Mouse (Mus musculus) limb, embryonic 14.5 days (tissue): ENCODE measurements at regions not wholly inside any gene's neighbourhood (a gene's known extent, or its start where the extent isn't known, plus 50 kb on each side); places are given as distances from the start of the nearest gene placed in this dataset.

Source experiments
- ATAC-seq: fragments of 200-750 bp; cut with Nextera tagmentation; 2 replicates; pipeline ENCODE4 v1.8.0; 2017; ENCODE audit warnings: low read depth, moderate number of reproducible peaks, moderate TSS enrichment; ENCODE audit not compliant: low FRiP score
- DNase-seq: peaks from one replicate; pipeline ENCODE4 v3.0.0-alpha.2; 2015; ENCODE audit warnings: low spot score
- H3K27ac ChIP-seq: fragments of 300-500 bp; sonication (generic); replicated peaks from 2 replicates; pipeline ENCODE4 v1.5.1; 2014; ENCODE audit warnings: low read depth, mild to moderate bottlenecking, low read length, moderate library complexity, mixed read lengths
- H3K27me3 ChIP-seq: fragments of 300-500 bp; sonication (generic); 2 replicates; pipeline ENCODE4 v1.6.1; 2014; ENCODE audit warnings: low read length, mixed read lengths; ENCODE audit not compliant: control insufficient read depth, insufficient read depth
- H3K36me3 ChIP-seq: fragments of 300-500 bp; sonication (generic); 2 replicates; pipeline ENCODE4 v1.6.1; 2014; ENCODE audit warnings: mild to moderate bottlenecking, low read length, moderate library complexity, mixed read lengths; ENCODE audit not compliant: control insufficient read depth, insufficient read depth
- H3K4me1 ChIP-seq: fragments of 300-500 bp; sonication (generic); 2 replicates; pipeline ENCODE4 v1.6.1; 2014; ENCODE audit warnings: antibody characterized with exemption, low read length, mixed read lengths; ENCODE audit not compliant: control insufficient read depth, insufficient read depth
- H3K4me2 ChIP-seq: fragments of 300-500 bp; sonication (generic); replicated peaks from 2 replicates; pipeline ENCODE4 v1.6.1; 2014; ENCODE audit warnings: low read depth, mild to moderate bottlenecking, low read length, moderate library complexity; ENCODE audit not compliant: severe bottlenecking
- H3K4me3 ChIP-seq: fragments of 300-500 bp; sonication (generic); replicated peaks from 2 replicates; pipeline ENCODE4 v1.5.1; 2014; ENCODE audit warnings: low read length
- H3K9ac ChIP-seq: fragments of 300-500 bp; sonication (generic); 2 replicates; pipeline ENCODE4 v1.6.1; 2014; ENCODE audit warnings: mild to moderate bottlenecking, low read depth, low read length, moderate library complexity; ENCODE audit not compliant: severe bottlenecking
- H3K9me3 ChIP-seq: fragments of 300-500 bp; sonication (generic); 2 replicates; pipeline ENCODE4 v1.6.1; 2016; ENCODE audit warnings: low read length; ENCODE audit not compliant: control insufficient read depth
- POLR2A ChIP-seq: fragments of 200-500 bp; IDR thresholded peaks from 2 replicates; pipeline ENCODE4 v1.8.0; 2012; ENCODE audit warnings: inconsistent platforms, mild to moderate bottlenecking, moderate library complexity, borderline replicate concordance; ENCODE audit not compliant: insufficient read depth, insufficient read length; ENCODE audit errors: extremely low read depth
- WGBS: fragments of 180-500 bp; shearing (Covaris S2); extraction: QIAGEN DNeasy Blood & Tissue Kit; methylation state at CpG from one replicate; pipeline ENCODE4 v1.1.7; 2014; 5-methylcytosine and 5-hydroxymethylcytosine counted together

DNA sequence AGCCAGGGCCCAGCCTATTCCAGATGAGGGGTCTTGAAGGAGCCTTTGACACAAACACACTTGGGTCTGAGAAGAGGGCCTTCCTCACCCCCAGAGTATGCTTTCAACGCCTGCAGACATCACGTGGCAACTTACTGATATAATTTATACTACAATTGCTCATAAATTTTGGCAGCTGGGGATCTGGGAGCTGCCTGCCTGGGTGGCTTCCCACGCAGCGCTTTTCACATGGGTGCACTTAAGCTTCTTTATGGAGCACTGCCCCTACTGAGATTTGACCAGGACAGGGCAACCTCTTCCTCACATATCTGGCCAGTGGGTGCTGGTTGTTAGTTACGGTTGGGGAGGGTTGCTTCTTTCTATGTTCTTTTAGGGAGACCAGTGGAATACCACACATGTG is 61.6 kb downstream of the Spesp1 start:
- no peak overlapping the region for H3K27ac ChIP-seq
- DNase-seq = no peak
- H3K4me1 ChIP-seq = no peaks in the 10 kb centered on the region
- WGBS = 52% methylated on average over 5 of the region's 5 CpGs
- no peak overlapping the region for H3K4me3 ChIP-seq
- ATAC-seq = no peak
- H3K9ac ChIP-seq = no peak overlapping the region
- TF ChIP-seq POLR2A = no peak
- no peak overlapping the region for H3K4me2 ChIP-seq
- no peaks in the 10 kb centered on the region for H3K36me3 ChIP-seq
- no peaks in the 10 kb centered on the region for H3K9me3 ChIP-seq
- H3K27me3 ChIP-seq = no peaks in the 10 kb centered on the region

DNA sequence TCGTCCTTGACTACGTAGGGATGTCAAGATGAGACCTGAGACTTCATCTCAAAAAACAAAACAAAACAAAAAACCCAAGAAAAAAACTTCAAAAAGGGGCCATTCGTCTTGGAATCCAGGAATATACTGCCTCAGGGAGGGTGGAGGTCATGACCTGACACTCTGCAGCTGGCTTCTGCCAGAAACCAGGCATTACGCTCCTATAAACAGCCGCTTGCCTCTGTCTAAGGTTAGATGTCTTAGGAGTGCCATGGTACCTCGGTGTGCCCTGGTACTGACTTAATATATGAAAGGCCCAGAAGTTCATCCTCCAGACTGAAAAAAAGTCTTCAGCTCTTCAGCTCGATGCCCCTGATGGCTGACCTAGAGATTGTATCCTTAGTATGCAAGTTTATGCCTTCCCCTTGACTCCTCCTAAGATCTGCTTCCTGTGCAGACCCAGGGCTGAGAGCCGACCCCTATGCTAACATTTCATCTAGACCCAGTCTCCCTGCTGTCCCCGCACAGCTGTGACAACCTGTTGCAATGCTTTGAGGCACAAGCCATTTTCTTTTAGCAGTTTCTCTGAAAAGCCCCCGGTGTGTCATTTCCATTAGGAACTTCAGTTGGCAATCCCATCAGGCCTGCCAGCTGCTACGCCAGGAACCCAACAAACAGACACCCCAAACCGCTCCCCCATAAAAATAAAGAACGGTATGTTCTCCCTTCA is 66.7 kb downstream of the Spesp1 start:
- Histone ChIP-seq H3K9ac (no peak overlapping the region), H3K9me3 (no peaks in the 10 kb centered on the region), H3K4me3 (no peak overlapping the region), H3K36me3 (no peaks in the 10 kb centered on the region), H3K4me1 (no peaks in the 10 kb centered on the region), H3K4me2 (no peak overlapping the region), H3K27me3 (no peaks in the 10 kb centered on the region), H3K27ac (no peak overlapping the region)
- TF ChIP-seq POLR2A = no peak
- no peak for ATAC-seq
- 42% methylated on average over 13 of the region's 13 CpGs for WGBS
- no peak for DNase-seq

DNA sequence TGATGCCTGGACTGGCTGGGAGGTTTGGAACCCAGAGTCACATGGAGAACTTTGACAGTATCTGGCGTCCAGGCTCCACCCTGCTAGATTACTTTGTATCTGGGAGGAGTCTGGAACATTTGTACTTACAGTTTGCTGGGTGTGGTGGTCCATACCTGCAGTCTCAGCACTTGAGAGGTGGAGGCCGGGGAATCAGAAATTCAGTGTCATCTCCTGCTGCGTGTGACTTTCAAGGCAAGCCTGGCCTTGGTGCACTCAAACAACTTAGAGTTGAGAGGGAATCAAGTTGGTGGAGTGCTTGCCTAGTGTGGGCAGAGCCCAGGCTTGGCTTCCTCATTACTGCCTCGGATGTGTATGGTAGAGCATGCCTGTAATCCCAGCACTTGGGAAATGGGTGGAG is 67.5 kb downstream of the Spesp1 start:
- H3K9ac ChIP-seq = no peak overlapping the region
- H3K27me3 ChIP-seq = no peaks in the 10 kb centered on the region
- ATAC-seq (no peak), DNase-seq (no peak)
- no peak for TF ChIP-seq POLR2A
- H3K9me3 ChIP-seq = no peaks in the 10 kb centered on the region
- H3K27ac ChIP-seq = no peak overlapping the region
- no peaks in the 10 kb centered on the region for H3K36me3 ChIP-seq
- no peaks in the 10 kb centered on the region for H3K4me1 ChIP-seq
- WGBS = 72% methylated on average over 4 of the region's 4 CpGs
- no peak overlapping the region for H3K4me3 ChIP-seq
- H3K4me2 ChIP-seq = no peak overlapping the region

DNA sequence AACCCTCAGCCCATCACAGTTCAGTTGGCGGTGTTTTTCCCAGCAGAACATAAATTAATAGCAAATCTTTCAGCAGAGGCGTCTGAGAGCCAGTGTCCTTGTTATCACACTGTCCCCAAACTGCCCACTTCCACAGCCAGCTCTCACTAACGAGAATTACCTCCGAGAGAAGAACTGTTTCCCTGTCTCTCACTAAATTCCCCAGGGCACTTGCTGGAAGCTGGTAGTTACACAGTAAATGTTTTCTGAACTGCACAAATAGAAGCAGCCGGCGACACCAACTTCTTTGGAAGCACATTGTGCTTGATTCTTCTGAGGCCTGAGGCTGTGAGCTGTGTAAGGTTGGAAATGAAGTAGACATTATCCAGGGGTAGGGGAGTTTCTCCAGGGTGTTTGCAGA is 69.4 kb downstream of the Spesp1 start:
- no peaks in the 10 kb centered on the region for H3K36me3 ChIP-seq
- no peaks in the 10 kb centered on the region for H3K4me1 ChIP-seq
- WGBS = 39% methylated on average over 6 of the region's 6 CpGs
- no peak for ATAC-seq
- H3K9ac ChIP-seq = no peak overlapping the region
- H3K27ac ChIP-seq = no peak overlapping the region
- no peak for TF ChIP-seq POLR2A
- DNase-seq = no peak
- no peaks in the 10 kb centered on the region for H3K9me3 ChIP-seq
- no peak overlapping the region for H3K4me3 ChIP-seq
- no peak overlapping the region for H3K4me2 ChIP-seq
- H3K27me3 ChIP-seq = no peaks in the 10 kb centered on the region

DNA sequence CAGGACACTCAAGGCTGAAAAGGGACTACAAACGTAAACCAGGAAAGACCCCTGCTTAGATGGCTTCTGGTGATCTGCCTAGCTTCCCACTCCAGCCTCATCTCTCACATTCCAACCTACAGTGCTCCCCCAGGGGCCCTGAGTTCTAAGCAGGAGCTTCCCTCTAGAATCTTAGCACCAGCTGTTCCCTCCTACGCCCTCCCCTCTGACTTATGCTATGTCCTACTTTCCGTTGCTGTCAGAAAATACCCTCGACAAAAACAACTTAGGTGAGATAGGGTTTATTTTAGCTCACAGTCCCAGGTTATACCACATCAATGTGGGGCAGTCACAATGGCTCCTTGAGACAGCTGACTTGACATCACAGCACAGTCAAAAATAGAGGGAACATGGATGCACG is 71.2 kb downstream of the Spesp1 start:
- no peak overlapping the region for H3K9ac ChIP-seq
- DNase-seq (no peak), ATAC-seq (no peak)
- no peak overlapping the region for H3K4me2 ChIP-seq
- H3K4me1 ChIP-seq = no peaks in the 10 kb centered on the region
- no peak overlapping the region for H3K4me3 ChIP-seq
- H3K36me3 ChIP-seq = no peaks in the 10 kb centered on the region
- no peak for TF ChIP-seq POLR2A
- H3K27me3 ChIP-seq = no peaks in the 10 kb centered on the region
- WGBS = 84% methylated on average over 5 of the region's 5 CpGs
- H3K9me3 ChIP-seq = no peaks in the 10 kb centered on the region
- H3K27ac ChIP-seq = no peak overlapping the region

DNA sequence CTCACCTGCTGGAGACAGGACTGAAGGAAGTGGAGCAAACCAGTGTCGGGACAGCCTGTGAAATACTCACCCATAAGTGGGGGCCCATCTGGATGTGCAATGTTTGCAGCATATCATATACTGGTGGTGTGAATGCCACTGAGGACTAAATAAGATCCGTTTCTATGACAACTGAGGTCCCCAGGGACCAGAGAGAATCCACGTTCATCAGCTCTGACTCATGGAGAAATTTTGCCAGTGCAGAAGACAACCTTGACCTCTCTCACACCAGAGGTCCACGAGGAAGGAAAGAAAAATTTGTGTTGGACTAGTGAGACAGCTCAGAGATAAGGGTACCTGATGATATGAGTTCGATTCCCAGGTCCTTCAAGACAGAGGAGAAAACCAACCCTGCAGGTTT is 73.6 kb downstream of the Spesp1 start:
- no peak overlapping the region for H3K4me2 ChIP-seq
- H3K4me1 ChIP-seq = no peaks in the 10 kb centered on the region
- no peak overlapping the region for H3K27ac ChIP-seq
- WGBS = 69% methylated on average over 5 of the region's 5 CpGs
- H3K27me3 ChIP-seq = no peaks in the 10 kb centered on the region
- H3K9ac ChIP-seq = no peak overlapping the region
- H3K36me3 ChIP-seq = no peaks in the 10 kb centered on the region
- H3K4me3 ChIP-seq = no peak overlapping the region
- DNase-seq = peak; percentile 10
- no peak for TF ChIP-seq POLR2A
- no peaks in the 10 kb centered on the region for H3K9me3 ChIP-seq
- no peak for ATAC-seq
